Mouse (Mus musculus) hindbrain, embryonic 16.5 days (tissue): ENCODE results near the gene Gria1. TPM values are rescaled to one million over a fixed set of nuclear protein-coding genes. Genes with fewer than 3 reads are reported as not detected.

Source experiments
- ATAC-seq: fragments of 200-750 bp; cut with Nextera tagmentation; 2 replicates; pipeline ENCODE4 v1.8.0; 2017; ENCODE audit warnings: moderate TSS enrichment, moderate library complexity
- H3K27ac ChIP-seq: fragments of 300-500 bp; sonication (generic); 2 replicates; pipeline ENCODE4 v1.5.1; 2014; ENCODE audit warnings: low read depth, mild to moderate bottlenecking, control low read depth, low read length, moderate library complexity
- H3K27me3 ChIP-seq: fragments of 300-500 bp; sonication (generic); replicated peaks from 2 replicates; pipeline ENCODE4 v1.6.1; 2014; ENCODE audit warnings: low read length; ENCODE audit not compliant: control insufficient read depth, insufficient read depth
- H3K36me3 ChIP-seq: fragments of 300-500 bp; sonication (generic); 2 replicates; pipeline ENCODE4 v1.6.1; 2014; ENCODE audit warnings: mild to moderate bottlenecking, low read length, moderate library complexity, mixed read lengths; ENCODE audit not compliant: control insufficient read depth, insufficient read depth
- H3K4me1 ChIP-seq: fragments of 300-500 bp; sonication (generic); 2 replicates; pipeline ENCODE4 v1.6.1; 2014; ENCODE audit warnings: low read depth, low read length; ENCODE audit not compliant: control insufficient read depth, insufficient read depth
- H3K4me2 ChIP-seq: fragments of 300-500 bp; sonication (generic); 2 replicates; pipeline ENCODE4 v1.6.1; 2014; ENCODE audit warnings: mild to moderate bottlenecking, low read length, control low read depth, moderate library complexity
- H3K4me3 ChIP-seq: fragments of 300-500 bp; sonication (generic); 2 replicates; pipeline ENCODE4 v1.5.1; 2014; ENCODE audit warnings: mild to moderate bottlenecking, low read length, control low read depth, moderate library complexity
- H3K9ac ChIP-seq: fragments of 300-500 bp; sonication (generic); 2 replicates; pipeline ENCODE4 v1.6.1; 2014; ENCODE audit warnings: low read depth, mild to moderate bottlenecking, control low read depth, low read length, moderate library complexity
- H3K9me3 ChIP-seq: fragments of 300-500 bp; sonication (generic); 2 replicates; pipeline ENCODE4 v1.6.1; 2014; ENCODE audit warnings: mild to moderate bottlenecking, low read length, moderate library complexity; ENCODE audit not compliant: control insufficient read depth
- WGBS: fragments of 180-500 bp; shearing (Covaris S2); extraction: QIAGEN DNeasy Blood & Tissue Kit; methylation state at CpG from one replicate; pipeline ENCODE4 v1.1.7; 2014; 5-methylcytosine and 5-hydroxymethylcytosine counted together
- polyA plus RNA-seq: library from polyadenylated mRNA; unstranded; fragments of >200 nt; fragmentation: Nextera tagmentation; extraction: Ambion mirVana; gene quantifications from 2 replicates; pipeline ENCODE4 v1.2.1, GENCODE M21; 2015

The Gria1 gene
- polyA plus RNA-seq, 1 experiment from 2014 or later: 47.7 TPM

- 56% methylated on average over 6 of the region's 6 CpGs for WGBS
- Histone ChIP-seq H3K4me2 (no peak overlapping the region; the same call in 1 of the 2 replicates), H3K27ac (no peak overlapping the region), H3K36me3 (no peaks in the 10 kb centered on the region), H3K9ac (no peak overlapping the region), H3K27me3 (no peaks in the 10 kb centered on the region), H3K4me1 (peaks cover 11% of the 10 kb centered on the region), H3K4me3 (no peak overlapping the region), H3K9me3 (no peaks in the 10 kb centered on the region)
- no peak for ATAC-seq
Observed at GRCm38 (mm10) chr11:57010611-57011010, 576 bp upstream of the Gria1 start.

GRCm38 (mm10) chr11:57011691-57012039, 478 bp downstream of the Gria1 start:
- Histone ChIP-seq H3K4me1 (peaks cover 11% of the 10 kb centered on the region), H3K9ac (peak overlapping the region; percentile 61), H3K4me3 (peak overlapping the region; percentile 51), H3K4me2 (peak overlapping the region; percentile 62), H3K9me3 (no peaks in the 10 kb centered on the region), H3K27ac (peak overlapping the region; percentile 73), H3K36me3 (no peaks in the 10 kb centered on the region), H3K27me3 (no peaks in the 10 kb centered on the region)
- whole genome bisulfite sequencing: under 1% methylated on average over 11 of the region's 11 CpGs
- peak; percentile 81 for ATAC-seq

- Histone ChIP-seq H3K36me3 (no peaks in the 10 kb centered on the region), H3K27ac (peak overlapping the region; percentile 73; the same call in 1 of the 2 replicates), H3K27me3 (no peaks in the 10 kb centered on the region), H3K4me1 (peaks cover 11% of the 10 kb centered on the region), H3K4me3 (peak overlapping the region; percentile 51), H3K4me2 (peak overlapping the region; percentile 62), H3K9ac (peak overlapping the region; percentile 61), H3K9me3 (no peaks in the 10 kb centered on the region)
- WGBS: 24% methylated on average over 13 of the region's 13 CpGs
- ATAC-seq: no peak
Observed at GRCm38 (mm10) chr11:57012287-57012921, 1.2 kb downstream of the Gria1 start.

GRCm38 (mm10) chr11:57013464-57014190, 2.4 kb downstream of the Gria1 start:
- no peak overlapping the region for H3K27ac ChIP-seq
- no peaks in the 10 kb centered on the region for H3K9me3 ChIP-seq
- 66% methylated on average over 9 of the region's 9 CpGs for WGBS
- H3K9ac ChIP-seq: peak overlapping the region; percentile 61
- peaks cover 11% of the 10 kb centered on the region for H3K4me1 ChIP-seq
- H3K4me2 ChIP-seq: peak overlapping the region; percentile 62
- ATAC-seq: no peak
- H3K4me3 ChIP-seq: peak overlapping the region; percentile 51
- no peaks in the 10 kb centered on the region for H3K36me3 ChIP-seq
- no peaks in the 10 kb centered on the region for H3K27me3 ChIP-seq

GRCm38 (mm10) chr11:57014396-57014795, 3.2 kb downstream of the Gria1 start:
- Histone ChIP-seq H3K27ac (no peak overlapping the region), H3K27me3 (no peaks in the 10 kb centered on the region), H3K9ac (no peak overlapping the region), H3K9me3 (no peaks in the 10 kb centered on the region), H3K4me2 (peak overlapping the region; percentile 62), H3K4me3 (peak overlapping the region; percentile 51), H3K36me3 (no peaks in the 10 kb centered on the region), H3K4me1 (peaks cover 11% of the 10 kb centered on the region)
- no peak for ATAC-seq
- 60% methylated on average over 6 of the region's 6 CpGs for WGBS

GRCm38 (mm10) chr11:57018536-57018935, 7.3 kb downstream of the Gria1 start:
- Histone ChIP-seq H3K36me3 (no peaks in the 10 kb centered on the region), H3K9me3 (no peaks in the 10 kb centered on the region), H3K4me2 (no peak overlapping the region), H3K27ac (no peak overlapping the region), H3K9ac (no peak overlapping the region), H3K4me1 (peaks cover 7% of the 10 kb centered on the region), H3K27me3 (no peaks in the 10 kb centered on the region), H3K4me3 (no peak overlapping the region)
- no peak for ATAC-seq
- WGBS: 62% methylated on average over 4 of the region's 4 CpGs

GRCm38 (mm10) chr11:57022400-57022799, 11.2 kb downstream of the Gria1 start:
- WGBS: 47% methylated on average over 4 of the region's 4 CpGs

GRCm38 (mm10) chr11:57030448-57030847, 19.3 kb downstream of the Gria1 start:
- no peak overlapping the region for H3K4me3 ChIP-seq
- no peak overlapping the region for H3K27ac ChIP-seq
- no peaks in the 10 kb centered on the region for H3K27me3 ChIP-seq
- ATAC-seq: 0 out of 2 replicates have a peak, but pooled peaks have one; percentile 37
- H3K9me3 ChIP-seq: no peaks in the 10 kb centered on the region
- H3K9ac ChIP-seq: no peak overlapping the region
- no peak overlapping the region for H3K4me2 ChIP-seq
- no peaks in the 10 kb centered on the region; the same call in 1 of the 2 replicates for H3K4me1 ChIP-seq
- 52% methylated on average over 5 of the region's 5 CpGs for WGBS
- no peaks in the 10 kb centered on the region for H3K36me3 ChIP-seq

More at GRCm38 (mm10) chr11:57022400-57022799, 11.2 kb downstream of the Gria1 start:
- no peaks in the 10 kb centered on the region for H3K36me3 ChIP-seq
- H3K4me3 ChIP-seq: no peak overlapping the region
- no peaks in the 10 kb centered on the region; the same call in 1 of the 2 replicates for H3K4me1 ChIP-seq
- no peaks in the 10 kb centered on the region for H3K9me3 ChIP-seq
- no peaks in the 10 kb centered on the region for H3K27me3 ChIP-seq
- no peak for ATAC-seq
- no peak overlapping the region for H3K4me2 ChIP-seq
- no peak overlapping the region for H3K27ac ChIP-seq
- no peak overlapping the region for H3K9ac ChIP-seq

- 38% methylated on average over 7 of the region's 7 CpGs for WGBS
- no peak overlapping the region for H3K4me3 ChIP-seq
- H3K9me3 ChIP-seq: no peaks in the 10 kb centered on the region
- H3K27me3 ChIP-seq: no peaks in the 10 kb centered on the region
- H3K9ac ChIP-seq: no peak overlapping the region
- no peak for ATAC-seq
- no peak overlapping the region for H3K27ac ChIP-seq
- H3K4me1 ChIP-seq: no peaks in the 10 kb centered on the region
- H3K36me3 ChIP-seq: no peaks in the 10 kb centered on the region
- H3K4me2 ChIP-seq: no peak overlapping the region
Observed at GRCm38 (mm10) chr11:57038807-57039206, 27.6 kb downstream of the Gria1 start.
